7 mouse cellular contexts compared by ENCODE assay signal in the genomic region with DNA sequence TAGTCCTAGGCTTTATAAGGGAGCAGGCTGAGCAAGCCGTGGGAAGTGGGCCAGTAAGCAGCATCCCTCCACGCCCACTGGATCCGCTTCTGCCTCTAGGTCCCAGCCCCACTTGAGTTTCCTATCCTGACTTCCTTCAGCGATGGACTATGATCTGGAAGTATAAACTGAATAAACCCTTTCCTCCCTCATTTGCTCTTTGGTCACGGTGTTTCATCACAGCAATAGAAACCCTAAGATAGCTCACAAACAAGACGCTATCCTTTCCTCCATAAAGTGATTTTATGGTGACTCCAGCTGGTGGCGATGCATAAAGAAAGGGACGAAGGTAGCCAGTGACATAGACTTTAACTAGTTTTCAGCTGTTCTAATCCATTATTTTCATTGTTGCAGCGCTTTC.
"Had no signal": no experiment of that assay in that cellular context is flagged by ENCODE, and none has a peak within 500 bp of the region (broad histone marks: within the 10 kb centered on the region; RNA-seq: fewer than 3 reads in every experiment).

No protein-coding gene starts in this region.

- ATAC-seq: midbrain, embryonic 15.5 days had no signal

- H3K36me3 ChIP-seq: midbrain, embryonic 10.5 days; midbrain, embryonic 13.5 days; midbrain, embryonic 15.5 days; neural tube, embryonic 13.5 days; neural tube, embryonic 15.5 days had no signal

- H3K4me1 ChIP-seq: midbrain, embryonic 10.5 days; midbrain, embryonic 13.5 days; midbrain, embryonic 15.5 days; neural tube, embryonic 13.5 days; neural tube, embryonic 15.5 days had no signal

- H3K9me3 ChIP-seq: midbrain, embryonic 10.5 days; midbrain, embryonic 13.5 days; midbrain, embryonic 15.5 days; neural tube, embryonic 13.5 days; neural tube, embryonic 15.5 days had no signal

- H3K4me3 ChIP-seq: midbrain, embryonic 10.5 days; midbrain, embryonic 13.5 days; midbrain, embryonic 15.5 days; myocyte; neural tube, embryonic 13.5 days; neural tube, embryonic 15.5 days had no signal

- H3K27me3 ChIP-seq: midbrain, embryonic 13.5 days; midbrain, embryonic 15.5 days; neural tube, embryonic 13.5 days; neural tube, embryonic 15.5 days had no signal

- H3K27ac ChIP-seq: midbrain, embryonic 10.5 days; midbrain, embryonic 13.5 days; midbrain, embryonic 15.5 days; neural tube, embryonic 13.5 days; neural tube, embryonic 15.5 days had no signal

- H3K4me2 ChIP-seq: lung, embryonic 14.5 days; midbrain, embryonic 13.5 days; midbrain, embryonic 15.5 days; neural tube, embryonic 13.5 days; neural tube, embryonic 15.5 days had no signal

- H3K9ac ChIP-seq: lung, embryonic 14.5 days; midbrain, embryonic 13.5 days; midbrain, embryonic 15.5 days; neural tube, embryonic 13.5 days; neural tube, embryonic 15.5 days had no signal
